Mouse (Mus musculus) hematopoietic stem cell, adult 5-6 weeks (primary cell): ENCODE results near the gene Khsrp. TPM values are rescaled to one million over a fixed set of nuclear protein-coding genes. Genes with fewer than 3 reads are reported as not detected.

Experiments used
- ATAC-seq, 2 experiments: fragments of 125-278 bp in 1 of 2; replicated peaks in 1 of 2; 2 replicates each; pipeline ENCODE4 v1.8.0; 2016 to 2017; ENCODE audit warnings: inconsistent platforms in 2 of 2, mild to moderate bottlenecking in 2 of 2, moderate number of reproducible peaks in 2 of 2, low read depth in 1 of 2, moderate TSS enrichment in 1 of 2; ENCODE audit not compliant: low FRiP score in 2 of 2, poor library complexity in 2 of 2, severe bottlenecking in 2 of 2, insufficient read depth in 1 of 2, low TSS enrichment in 1 of 2
- total RNA-seq: library from RNA; stranded (forward); fragments of 172-1452, 232-1000 nt; gene quantifications from 2 replicates; pipeline ENCODE4 v1.2.3, GENCODE M21; 2017

The Khsrp gene
- 67.1 and 94.5 TPM in 2 replicates for total RNA-seq

- ATAC-seq, result no peak
These were observed at the start of gene Khsrp for GRCm38 (mm10) chr17:57030931-57031660. Gene Khsrp (minus strand): TSS chr17:57031522.

GRCm38 (mm10) chr17:57079919-57080318, 48.6 kb upstream of the Khsrp start:
- ATAC-seq, result no peak

GRCm38 (mm10) chr17:57078336-57078735, 47.0 kb upstream of the Khsrp start, which contains the start of gene Dennd1c:
Gene Dennd1c (minus strand): TSS chr17:57078514.
- peak; percentile 94 to 97 for ATAC-seq

DNA sequence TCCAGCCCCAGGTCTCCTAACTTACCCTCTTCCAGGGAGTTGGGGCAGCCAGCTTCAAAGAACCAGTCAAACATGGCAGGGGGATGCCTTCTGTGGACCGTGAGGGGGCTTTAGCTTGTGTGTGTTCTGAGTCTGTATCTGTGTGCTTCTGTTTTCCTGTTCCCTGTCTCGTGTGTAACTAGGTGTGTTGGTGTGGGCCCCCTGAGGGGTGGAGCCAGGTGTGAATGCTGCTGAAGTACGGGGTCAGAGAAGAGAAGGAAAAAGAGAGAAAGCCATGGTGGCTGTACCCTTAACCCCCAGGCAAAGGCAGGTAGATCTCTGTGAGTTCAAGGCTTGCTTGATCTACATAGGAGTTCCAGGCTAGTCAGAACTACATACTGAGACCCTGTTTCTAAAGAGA, 45.6 kb upstream of the Khsrp start:
- ATAC-seq, result no peak

DNA sequence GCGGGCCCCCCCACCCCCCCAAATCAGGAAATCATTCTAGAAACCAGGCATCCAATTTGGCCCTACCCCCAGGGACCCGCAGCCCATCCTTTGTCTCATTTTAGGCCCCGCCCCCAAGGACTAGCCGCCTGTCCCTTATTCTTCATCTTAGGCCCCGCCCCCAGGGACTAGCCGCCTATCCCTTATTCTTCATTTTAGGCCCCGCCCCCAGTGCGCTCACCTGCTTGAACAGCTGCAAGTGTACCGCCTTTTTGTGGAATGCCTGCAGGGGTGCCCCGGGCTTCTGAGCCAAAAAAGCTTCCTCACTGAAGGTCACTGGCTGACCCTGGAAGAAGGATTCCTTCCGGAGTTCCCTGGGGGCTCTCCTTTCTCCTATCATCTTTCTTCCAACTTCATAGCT, 39.4 kb upstream of the Khsrp start:
- ATAC-seq, result no peak

GRCm38 (mm10) chr17:57070272-57070671, 39.0 kb upstream of the Khsrp start:
- no peak for ATAC-seq

- ATAC-seq, result no peak
These were observed 35.6 kb upstream of the Khsrp start for GRCm38 (mm10) chr17:57066908-57067307.

GRCm38 (mm10) chr17:57063031-57063430, 31.7 kb upstream of the Khsrp start:
- ATAC-seq, result no peak

DNA sequence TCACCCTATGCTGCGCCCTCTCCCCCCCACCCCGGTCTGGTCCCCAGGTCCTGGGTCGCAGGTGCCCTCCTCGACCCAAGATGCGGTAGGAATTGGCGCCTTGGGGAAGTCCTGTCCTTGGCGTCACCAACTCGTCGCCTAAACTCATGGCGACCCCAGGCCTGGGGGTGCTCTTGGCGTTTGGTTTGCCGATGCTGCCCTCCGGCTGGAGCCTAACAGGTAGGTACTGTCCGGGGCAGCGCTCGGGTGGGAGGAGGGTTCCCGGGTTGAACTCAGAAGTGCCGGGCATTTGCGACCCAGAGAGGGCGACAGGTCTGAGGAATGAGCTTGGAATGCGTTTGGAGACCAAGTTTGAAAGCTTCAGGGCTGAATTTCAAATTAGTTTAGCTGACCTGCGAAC, 31.2 kb upstream of the Khsrp start:
- ATAC-seq, result no peak

- no peak for ATAC-seq
These were observed 30.7 kb upstream of the Khsrp start for GRCm38 (mm10) chr17:57062011-57062521.

GRCm38 (mm10) chr17:57061069-57061468, 29.7 kb upstream of the Khsrp start:
- ATAC-seq, result no peak

DNA sequence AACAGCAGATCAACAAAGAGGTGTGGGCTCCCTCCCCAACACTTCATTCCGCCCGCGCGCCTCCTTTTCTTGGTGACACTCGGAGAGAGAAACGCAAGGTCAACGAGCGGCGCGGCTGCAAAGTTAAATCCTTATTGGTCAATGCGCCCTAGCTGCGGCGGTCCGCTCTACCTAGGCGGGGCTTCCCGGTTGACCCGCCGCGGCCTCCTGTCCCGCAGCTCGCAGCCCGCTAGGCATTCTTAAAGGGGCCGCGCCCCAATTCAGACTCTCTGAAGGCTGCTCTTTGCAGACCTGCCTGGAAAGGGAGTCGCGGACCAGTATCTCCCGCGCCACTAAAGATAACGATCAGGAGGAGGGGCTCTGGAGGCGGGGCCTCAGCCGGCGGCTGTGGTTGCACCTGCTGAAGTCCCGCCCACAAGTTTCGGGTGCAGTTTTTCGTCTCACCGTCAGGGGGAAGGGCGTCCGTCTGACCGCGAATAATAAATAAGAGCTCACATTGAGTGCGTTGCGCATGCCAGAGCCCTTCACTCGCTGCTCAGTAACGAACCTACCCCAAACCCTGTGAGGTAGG, 29.0 kb upstream of the Khsrp start:
- peak; percentile 83 to 87 for ATAC-seq

DNA sequence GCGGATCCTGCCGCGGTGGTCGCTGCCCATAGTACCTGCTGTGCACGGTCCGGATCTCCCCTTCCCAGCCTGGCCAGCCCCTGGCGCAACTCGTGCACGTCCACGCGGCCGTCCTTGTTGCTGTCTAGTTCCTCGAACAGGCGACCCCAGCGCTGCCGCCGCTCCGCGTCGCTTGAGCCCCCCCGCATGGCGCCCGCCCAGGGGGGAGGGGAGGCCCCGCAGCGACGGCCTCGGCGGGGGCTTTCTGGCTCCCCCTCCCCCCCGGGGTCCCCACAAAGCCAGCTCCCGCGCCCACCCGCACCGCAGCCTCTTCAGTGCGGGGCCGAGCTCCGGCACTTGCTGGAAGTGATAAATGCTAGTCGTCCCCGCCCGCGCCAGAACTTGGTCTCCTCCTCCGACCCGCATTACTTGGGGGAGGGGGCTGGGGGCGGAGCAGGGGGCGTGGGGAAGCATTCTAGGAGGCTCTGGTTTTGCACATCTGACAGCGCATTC, 28.2 kb upstream of the Khsrp start, which contains the start of gene Slc25a23:
Gene Slc25a23 (minus strand): TSS at position 378 of the 492 bp plus-strand sequence.
- peak in 1 of 2 experiments; percentile 14; a peak in 1 of 4 replicates for ATAC-seq

DNA sequence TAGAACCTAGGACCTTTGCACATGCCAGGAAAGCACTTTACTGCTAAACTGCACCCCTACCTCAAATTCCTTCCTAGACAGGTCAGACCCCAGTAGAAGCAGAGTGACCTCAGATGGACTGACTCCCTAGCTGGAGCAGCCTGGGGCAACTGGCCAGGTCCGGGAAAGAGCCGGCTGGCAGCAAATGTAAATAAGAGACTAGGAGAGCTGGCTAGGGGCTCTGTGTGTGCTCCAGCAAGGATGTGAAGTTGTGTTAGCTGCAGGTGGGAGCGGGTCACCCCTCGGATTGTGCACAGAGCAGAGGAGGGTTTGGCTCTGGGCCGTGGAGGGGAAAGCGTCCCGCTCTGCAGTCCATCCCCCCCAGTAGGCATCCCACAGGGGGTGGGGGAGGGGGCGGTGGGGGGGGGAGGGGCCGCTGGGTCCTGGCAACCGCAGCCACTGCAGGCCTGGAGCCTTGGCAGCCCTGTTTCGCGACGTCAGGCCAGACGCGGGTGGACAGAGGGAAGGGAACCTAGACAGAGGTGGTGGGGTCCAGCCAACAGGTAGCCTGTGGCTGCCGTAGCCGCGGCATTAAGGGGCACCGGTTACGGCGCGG, 27.7 kb upstream of the Khsrp start, which contains the start of gene Crb3:
Gene Crb3 (plus strand): TSS at position 215 of the 595 bp plus-strand sequence.
- ATAC-seq, result no peak

DNA sequence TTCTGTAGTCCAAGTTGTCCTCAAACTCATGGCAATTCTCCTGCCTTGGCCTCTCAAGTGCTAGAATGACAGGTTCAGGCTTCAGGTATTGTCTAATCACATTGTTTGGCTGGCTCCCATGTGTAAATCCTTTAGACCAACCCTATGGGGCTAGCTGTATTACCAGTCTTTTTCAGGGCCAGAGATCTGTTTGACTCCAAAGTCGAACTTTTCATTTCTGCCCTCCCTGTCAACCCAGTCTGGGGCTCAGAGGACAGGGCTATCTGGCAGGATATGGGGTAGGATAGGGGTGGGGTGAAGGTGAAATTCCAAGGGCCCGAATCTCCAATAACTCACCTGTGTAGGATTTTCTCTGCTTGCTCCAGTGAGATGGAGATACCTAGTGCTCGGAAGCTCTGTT, 24.9 kb upstream of the Khsrp start:
- no peak for ATAC-seq

DNA sequence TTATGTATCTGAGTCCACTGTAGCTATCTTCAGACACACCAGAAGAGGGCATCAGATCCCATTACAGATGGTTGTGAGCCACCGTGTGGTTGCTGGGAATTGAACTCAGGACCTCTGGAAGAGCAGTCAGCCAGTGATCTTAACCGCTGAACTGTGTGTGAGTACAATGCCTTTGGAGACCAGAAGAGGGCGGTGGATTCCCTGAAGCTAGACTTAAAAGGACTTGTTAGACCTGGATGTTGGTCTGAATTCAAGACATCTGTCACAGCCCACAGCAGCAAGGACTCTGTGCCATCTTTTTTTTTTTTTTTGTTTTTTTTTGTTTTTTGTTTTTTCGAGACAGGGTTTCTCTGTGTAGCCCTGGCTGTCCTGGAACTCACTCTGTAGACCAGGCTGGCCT, 20.4 kb upstream of the Khsrp start:
- ATAC-seq, result peak in 1 of 2 experiments; percentile 63; a peak in 2 of 4 replicates

- ATAC-seq, result no peak; a peak in 2 of 4 replicates
These were observed 17.5 kb upstream of the Khsrp start for GRCm38 (mm10) chr17:57048816-57049215.

DNA sequence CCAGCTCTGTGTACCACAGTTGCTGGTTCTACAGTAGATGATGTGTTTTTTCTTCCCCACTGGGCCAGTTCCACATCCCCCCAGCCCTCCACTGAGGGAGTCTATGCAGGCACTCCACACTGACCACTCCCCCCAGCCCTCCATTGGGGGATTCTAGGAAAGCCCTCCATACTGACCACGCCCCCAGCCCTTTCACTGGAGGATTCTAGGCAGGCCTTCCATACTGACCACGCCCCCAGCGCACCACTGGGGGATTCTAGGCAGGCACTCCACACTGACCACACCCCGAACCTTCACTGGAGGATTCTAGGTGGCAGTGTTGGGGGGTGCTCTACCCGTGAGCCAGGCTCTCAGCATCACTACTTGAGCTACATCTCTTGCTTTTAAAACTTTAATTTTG, 16.1 kb upstream of the Khsrp start:
- no peak for ATAC-seq
